Mouse (Mus musculus) right cerebral cortex, adult 18-20 months (tissue): ENCODE results near the gene 1300017J02Rik.
A peak's percentile ranks its signal among the peaks of the same experiment; 100 is the strongest.
"Not testable (repeated sequence)": the region's sequence is repeated elsewhere in the genome, so short reads cannot be mapped to it uniquely, and the experiment has no call there.

ENCODE experiments used
- DNase-seq: peaks from one replicate; pipeline ENCODE4 v3.0.0; 2022; ENCODE audit warnings: mixed read lengths

The 1300017J02Rik gene

DNA sequence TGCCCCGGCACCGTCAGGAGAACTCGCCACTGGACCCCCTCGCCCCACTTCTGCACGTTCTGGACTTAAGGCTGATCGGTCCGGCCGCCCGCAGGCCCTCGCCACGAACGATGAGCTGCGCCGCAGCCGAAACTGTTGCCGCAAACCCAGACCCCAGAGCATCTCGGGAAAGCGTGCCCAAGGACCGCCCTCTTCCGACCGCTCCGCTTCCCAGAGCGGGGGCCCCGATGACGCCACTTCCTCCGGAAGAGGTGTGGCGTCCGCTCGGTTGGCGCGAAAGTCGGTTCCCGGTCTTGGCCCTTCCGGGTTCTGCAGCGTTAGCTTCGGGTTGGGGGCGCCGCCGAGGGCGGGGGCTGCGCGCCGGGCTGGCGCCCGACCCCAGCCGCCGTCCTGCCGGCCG lies at the start of gene 1300017J02Rik, which contains the start of gene Topbp1:
TSS of gene 1300017J02Rik (minus strand) at position 156 of the 400 bp plus-strand sequence.
TSS of gene Topbp1 (plus strand) at position 289 of the 400 bp plus-strand sequence.
- peak; percentile 95 for DNase-seq

DNA sequence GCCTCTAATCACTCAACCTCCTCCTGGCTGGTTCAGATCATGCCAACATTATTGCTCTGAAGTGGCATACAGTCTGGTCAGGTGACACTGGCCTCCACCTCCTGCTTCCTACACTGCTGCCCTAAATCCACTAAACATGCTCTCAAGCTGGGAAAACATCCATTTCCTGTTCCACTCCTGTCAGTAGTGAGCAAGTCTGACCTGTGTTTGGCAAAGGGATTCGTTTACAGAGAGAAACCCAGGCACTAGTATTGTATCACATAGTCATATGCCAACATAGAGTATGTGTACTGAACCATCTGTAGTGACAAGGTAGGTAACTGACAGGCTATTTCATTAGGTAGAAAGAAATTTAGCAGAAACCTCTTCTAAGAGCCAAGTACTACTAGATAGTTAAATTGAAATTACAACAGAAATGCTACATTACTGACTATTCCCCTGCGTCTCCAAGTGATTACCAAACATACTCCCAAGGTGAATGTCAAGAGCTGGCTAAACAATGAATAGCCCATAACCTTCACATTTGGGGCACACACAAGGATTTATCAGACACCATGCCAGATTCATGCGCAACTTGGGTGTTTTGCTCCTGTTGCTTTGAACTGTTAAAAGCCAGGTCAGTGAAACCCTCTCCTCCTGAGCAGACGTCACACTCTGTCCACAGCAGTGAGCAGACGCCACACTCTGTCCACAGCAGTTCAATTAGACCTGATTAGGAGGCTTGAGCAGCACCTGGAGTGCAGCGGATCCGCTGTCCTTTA lies 48.8 kb upstream of the 1300017J02Rik start:
- DNase-seq = not testable (repeated sequence)

DNA sequence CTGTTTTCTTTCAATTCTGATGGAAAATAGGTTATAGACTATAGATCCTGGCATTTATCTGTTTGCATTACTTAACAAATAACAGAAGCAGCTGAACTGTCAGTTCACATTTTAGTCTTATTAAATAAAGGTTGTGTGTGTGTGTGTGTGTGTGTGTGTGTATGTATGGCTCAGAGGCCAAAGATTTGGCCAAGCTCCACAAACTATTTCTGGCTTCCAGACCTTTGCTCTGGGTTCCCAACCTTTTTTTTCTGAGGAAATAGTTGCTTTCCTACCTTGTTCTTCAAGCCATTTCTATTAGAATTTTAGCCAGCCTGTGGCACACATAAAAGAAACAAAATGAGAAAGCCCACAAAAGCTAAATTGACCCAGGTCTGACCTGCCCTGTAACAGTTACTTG lies 43.9 kb upstream of the 1300017J02Rik start:
- no peak for DNase-seq

DNA sequence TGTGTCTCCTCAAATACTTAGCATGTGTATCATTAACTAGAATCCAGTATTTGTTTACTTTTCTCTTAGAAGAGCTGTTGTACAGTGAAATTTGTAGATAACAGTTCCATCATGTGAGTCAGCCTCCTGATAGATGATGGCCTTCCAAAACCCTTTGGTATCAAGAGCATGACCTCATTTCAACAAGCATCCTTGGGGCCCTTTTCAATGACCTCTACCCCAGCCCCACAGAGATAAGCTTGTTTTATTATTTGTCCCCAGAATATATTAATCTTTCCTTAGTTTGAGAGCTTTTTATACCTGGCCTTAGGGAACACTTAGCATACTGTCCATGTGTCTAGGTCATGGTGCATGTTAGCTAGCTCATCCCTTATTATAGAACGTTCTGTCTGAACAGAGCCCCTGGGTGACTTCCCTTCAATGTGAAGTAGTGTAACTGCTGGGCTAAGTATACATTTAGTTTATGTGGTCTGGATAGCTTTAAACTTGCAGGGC lies 43.2 kb upstream of the 1300017J02Rik start:
- no peak for DNase-seq

DNA sequence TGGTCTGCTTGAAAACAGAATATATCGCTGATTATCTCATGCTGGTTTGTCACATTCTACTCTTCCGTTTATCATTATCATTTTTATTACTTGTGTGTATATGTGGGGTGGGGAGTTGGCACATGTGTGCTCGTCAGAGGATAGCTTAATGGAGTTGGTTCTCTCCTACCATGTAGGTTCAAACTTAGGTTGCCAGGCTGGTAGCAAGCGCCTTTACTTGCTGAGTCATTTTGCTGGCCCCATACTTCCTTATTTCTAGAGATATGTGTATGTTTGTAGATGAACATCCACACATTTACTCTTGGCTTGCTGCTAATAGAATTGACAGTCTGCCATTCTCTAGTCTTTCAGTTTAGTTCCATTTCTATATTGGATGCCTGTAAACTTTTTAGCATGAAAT lies 42.2 kb upstream of the 1300017J02Rik start:
- no peak for DNase-seq

DNA sequence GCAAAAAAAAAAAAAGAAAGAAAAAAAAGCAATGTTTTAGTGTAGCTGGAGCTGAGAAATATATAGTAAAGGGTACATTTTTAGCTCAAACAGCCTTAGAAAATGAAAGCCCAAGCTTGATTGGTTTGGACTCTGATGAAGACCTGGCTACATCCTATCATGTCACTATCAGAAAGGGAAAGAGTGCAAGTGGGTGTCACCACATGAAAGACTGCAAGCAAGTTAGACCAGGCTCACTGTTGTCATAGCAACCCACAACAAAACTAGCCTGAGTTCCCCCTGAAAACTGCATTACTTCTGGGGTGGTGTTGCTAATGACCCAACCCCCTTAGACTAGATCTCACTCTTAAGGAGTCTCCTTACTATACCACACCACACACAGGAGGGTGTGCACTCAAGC lies 32.0 kb upstream of the 1300017J02Rik start:
- no peak for DNase-seq

DNA sequence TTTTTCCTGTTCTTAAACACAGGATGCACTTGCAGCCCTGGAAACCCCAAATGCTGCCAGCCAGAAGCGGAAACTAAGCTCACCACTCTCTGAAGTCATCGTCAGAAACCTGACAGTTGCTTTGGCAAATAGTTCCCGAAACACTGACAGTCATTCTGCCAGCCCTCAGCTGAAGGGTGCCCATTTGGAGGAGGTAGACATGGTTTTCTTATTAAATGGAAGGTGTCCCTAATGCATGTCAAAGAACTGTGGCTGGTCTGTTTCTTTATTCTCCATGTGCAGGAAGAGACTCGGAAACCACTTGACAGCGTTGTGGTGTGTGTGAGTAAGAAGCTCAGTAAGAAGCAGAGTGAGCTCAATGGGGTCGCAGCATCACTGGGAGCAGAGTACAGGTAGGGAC lies 27.8 kb upstream of the 1300017J02Rik start:
- DNase-seq = no peak

DNA sequence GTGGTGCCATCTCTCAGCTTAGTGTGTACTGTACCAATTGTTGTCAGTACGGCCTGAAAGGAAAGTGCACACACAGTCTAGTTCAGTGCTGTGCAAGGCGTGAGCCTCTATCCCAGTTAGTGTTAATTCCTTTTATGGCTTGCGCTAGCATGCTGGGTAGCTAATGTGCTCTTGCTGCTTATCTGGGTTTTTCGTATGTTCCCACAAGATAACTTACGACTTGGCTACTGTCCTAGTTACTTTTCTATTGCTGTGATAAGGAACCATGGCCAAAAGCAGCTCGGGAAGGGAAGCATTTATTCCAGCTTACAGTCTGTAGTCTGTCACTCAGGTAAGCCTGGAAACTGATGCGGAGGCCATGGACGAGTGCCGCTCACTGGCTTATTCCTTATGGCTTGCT lies 21.6 kb upstream of the 1300017J02Rik start:
- DNase-seq = no peak

DNA sequence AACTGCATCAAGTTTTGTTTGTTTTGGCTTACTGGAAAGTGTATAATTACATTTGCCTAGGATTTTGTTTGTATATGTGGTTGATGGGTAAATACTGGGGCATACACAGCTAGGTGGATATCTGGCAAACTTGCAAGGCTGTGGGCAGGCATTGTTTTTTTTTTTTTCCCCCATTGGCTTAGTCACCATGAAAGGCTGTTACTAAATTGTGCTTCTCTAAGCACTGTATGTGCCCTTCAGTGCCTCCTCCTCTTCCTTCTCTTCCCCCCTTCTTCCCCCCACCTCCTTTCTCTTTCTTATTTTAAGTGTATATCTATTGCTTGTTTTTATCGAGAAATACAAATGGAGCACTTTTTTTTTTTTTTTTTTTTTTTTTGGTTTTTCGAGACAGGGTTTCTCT lies 19.8 kb upstream of the 1300017J02Rik start:
- DNase-seq = no peak

DNA sequence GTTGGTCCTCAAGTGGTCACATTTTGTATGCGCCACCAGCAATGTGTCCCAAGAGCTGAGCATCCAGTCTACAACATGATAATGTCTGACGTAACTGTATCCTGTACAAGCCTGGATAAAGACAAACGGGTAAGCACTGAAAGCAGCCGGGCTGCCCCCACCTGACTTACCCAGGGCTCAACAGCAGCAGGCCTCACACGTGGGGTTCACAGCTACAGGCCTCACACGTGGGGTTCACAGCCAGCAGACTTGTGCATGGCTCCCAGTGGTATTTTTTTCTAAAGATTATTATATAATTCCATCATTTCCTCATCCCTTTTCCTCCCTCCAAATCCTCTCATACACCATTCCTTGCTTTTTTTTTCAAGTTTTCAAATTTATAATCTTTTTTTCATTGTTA lies 5.0 kb upstream of the 1300017J02Rik start:
- DNase-seq = no peak

DNA sequence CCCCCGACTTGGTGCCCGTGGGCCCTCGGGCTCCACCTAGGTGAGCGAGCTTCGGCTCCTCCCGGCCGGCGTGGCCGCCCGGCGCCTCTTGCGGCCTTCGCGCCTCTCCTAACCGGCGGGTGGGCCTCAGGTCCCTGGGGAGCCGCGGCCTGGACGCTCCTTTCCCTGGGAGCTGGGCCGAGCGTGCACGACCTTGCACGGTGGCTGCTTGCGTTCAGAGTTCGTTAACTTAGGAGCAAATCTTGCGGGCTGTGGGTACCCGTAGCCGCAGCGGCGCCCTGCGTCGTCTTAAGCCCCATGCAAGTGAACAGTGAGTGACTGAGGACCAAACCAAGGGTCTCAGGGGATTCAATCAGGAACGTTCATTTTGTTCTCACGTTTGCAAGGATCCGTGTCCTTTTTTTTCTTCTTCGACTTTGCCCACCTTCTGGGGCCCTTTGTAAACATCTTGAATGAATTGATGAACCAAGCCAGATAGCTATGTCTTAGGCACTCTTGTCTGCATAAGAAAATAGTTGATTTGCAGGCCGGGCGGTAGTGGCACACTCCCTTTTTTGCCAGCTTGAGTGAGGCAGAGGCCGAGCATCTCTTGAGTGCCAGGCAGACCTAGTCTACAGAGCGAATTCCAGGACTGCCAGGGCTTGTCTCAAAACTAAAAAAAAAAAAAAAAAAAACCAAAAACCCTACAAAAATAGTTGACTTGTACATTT lies 605 bp upstream of the 1300017J02Rik start:
- no peak for DNase-seq

DNA sequence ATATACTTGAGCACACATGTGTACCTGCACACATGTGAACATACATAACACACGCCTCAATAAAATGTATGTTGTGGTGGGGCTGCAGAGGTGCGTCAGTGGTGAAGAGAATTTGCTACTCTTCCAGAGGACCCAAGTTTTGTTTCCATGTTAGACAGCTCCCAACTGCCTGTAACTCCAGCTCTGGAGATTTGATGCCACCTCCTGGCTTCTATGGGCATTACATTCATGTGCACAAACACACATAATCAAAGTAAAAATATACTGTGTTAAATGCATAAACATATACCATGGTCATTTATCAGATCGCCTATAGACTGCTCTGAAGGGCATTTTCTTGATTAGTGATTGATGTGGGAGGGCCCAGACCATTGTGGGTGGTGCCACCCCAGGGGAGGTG lies 2.2 kb downstream of the 1300017J02Rik start:
- DNase-seq = peak; percentile 56

DNA sequence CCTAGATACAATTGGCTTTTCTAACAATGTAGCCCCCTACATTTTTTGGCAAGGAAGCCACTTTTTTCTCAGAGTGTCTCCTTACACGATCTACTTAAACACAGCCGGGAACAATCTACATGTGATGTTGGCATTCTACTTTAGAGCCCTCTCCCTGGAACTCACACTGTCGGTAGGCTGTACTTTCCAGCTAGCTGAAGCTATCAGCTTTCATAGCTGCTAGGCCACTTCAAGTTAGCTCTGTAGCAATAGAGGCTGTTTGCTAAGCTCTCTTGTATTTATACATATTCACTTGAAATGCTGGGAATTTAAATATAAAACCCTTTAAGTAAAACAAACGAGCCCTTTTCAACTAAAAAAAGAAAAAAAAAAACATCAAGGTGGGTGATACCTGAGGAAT lies 2.6 kb downstream of the 1300017J02Rik start:
- DNase-seq = no peak

DNA sequence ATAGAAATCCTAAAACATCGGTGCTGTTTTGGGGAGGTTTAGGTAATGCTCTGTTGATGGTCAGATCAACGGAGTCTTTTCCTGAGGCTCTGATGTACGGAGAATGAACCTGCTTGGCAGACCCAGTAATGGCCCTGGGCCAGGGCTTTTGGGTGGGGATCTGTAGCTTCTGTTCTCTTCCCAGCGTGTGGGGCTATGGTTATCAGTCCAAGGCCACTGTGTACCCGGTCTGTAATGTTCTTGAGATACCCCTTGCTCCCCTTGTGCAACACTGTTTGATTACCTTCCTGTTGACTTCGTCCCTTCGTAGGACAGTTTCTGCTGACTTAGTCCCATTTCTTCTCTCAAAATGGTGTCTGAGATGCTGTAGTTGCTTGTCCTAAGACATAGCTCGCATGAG lies 3.8 kb downstream of the 1300017J02Rik start:
- no peak for DNase-seq

DNA sequence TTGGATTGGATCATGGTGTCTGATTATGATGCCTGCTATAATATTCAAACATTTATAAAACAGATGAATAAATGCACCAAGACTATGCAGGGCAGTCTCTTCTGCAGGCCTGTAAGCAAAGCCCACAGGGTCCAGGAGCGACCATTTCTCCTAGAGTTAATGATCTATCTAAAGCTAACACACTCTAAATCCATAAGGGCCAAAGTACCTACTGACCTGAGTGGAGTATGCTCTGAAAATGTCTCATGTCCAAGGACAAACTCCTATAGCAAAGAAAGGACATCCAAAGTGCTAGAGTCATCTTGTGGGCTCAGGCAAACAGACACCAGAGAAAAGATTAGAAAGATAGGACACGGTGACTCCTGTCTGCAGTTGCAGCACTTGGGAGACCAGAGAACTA lies 10.4 kb downstream of the 1300017J02Rik start:
- DNase-seq = no peak

DNA sequence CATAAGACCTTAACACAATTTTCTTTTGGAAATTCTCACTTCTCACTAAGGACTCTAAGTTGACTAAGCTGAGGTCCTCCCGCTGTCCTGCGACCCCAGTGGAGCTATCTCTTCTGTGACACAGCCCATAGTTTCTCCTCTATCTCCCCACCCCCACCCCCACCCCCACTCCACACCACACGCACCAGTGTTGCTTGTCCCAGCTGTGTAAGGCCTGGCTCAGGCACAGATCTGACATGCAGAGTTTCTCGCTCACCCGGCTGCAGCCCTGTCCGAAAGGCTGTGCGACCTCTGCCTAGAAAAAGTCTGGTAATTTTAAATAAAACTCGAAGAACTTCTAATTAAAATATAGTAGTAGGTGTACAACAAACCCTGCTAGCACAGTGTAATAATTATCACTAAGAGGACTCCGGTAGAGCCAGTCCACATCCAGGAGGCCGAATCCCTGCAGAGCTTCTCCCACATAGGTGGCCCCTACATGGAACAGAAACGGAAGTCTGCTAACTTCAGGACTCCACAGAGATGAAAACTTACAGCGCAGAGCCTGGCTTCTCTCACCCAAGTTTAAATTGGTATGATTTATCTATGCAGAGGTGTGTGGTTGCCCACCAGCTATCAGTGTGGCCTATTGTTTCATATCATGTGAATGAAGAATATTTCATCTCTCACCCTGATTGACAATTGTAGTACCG lies 16.2 kb downstream of the 1300017J02Rik start:
- no peak for DNase-seq

DNA sequence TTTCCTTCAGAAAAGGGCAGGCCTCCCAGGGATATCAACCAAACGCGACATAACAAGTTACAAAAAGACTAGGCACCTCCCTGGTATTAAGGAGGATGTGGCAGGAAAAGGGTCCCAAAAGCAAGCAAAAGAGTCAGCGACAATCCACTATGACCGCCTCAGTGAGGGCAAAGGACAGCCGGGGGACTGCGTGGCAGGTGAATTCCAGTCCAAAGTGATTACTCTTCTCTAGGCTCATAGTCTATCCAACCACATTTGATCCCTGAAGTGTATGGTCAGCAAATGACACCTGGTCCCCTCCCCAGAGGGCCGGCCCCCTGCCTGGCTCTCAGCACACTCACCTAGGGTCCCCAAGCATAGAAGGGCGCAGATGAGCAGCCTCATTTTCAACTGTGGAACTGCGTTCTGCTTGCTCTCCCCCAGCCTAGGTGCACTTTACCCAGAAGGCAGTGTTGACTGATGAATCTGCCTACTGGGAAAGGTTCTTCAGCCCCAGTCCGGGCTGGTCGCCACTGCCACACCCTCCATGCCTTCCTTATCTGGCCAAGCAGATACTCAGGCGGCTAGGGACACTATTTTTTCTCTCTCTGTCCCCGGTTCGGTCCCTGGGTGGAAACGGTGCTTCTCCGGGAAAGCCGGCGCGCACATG lies 16.9 kb downstream of the 1300017J02Rik start:
- DNase-seq = no peak

DNA sequence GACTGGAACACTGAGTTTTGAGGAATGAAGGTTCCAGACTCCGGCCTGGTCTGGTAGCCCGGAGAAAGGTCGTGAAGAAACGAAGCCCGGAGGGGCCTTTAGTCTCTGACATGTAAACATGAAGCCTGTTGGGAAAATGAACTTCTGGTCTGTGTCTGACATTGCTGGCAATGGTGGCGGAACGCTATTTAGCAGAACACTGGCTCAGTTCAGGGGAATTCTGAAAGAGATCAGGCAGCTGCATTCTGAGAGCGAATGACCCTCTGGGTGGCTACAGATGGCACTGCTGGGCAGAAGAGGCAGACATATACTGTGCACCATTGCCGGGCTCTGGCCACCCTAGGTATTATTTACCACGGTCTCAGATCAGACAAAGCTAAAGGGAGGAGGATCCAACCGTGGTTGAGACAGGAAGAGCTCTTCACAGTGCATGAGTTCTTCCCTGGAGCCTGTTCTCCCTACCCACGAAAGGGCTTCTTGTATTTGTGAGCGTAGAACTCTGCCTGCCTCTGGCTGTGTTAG lies 17.9 kb downstream of the 1300017J02Rik start:
- no peak for DNase-seq

DNA sequence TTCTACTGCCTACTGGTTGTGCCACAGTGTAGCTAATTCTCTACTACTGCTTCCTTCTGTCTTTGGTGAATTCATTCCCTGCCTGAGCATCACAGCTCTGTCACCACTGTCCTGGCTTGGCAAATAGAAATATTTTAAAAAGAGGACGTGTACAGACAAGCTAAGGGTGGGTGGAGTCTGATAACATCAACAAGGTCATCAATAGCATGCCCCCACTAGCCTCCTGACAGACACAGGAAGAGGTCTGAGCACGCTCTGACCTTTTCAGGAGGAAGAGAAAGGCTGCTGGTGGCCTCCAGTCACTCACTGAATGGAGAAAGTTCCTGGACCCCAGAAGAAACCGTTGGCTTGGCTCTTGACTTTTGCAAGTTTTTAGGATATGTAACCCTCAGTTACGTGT lies 18.5 kb downstream of the 1300017J02Rik start:
- DNase-seq = no peak

DNA sequence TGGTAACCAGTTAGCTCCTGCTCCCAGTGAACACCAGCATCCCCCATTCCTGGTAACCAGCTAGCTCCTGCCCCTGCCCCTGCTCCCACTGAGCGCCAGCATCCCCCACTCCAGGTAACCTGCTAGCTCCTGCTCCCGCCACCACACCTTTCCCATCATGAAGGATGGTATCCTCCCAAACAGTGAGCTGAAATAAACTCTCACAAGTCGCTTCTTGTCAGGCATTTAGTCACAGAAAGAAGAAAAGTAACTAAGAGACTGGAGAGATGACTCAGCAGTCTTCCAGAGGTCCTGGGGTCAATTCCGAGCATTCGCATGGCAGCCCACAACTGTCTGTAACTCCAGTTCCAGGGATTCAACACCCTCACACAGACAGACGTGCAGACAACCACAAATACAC lies 28.0 kb downstream of the 1300017J02Rik start:
- no peak for DNase-seq

DNA sequence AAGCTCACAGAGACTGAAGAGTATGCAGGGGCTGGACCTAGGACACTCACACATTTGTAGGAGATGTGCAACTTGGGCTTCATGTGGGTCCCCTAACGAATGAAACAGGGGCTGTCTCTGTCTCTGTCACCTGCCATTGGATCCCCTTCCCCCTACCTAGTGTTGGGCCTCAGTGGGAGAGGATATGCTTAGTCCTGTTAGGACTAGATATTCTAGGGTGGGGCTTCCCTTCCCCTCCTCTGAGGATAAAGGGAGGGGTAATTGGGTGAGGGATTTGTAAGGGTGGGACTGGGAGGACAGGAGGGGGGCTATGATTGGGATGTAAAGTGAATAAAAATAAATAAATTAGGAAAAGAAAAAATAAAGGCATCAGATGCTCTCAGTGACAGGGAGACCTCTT lies 29.2 kb downstream of the 1300017J02Rik start:
- no peak for DNase-seq

DNA sequence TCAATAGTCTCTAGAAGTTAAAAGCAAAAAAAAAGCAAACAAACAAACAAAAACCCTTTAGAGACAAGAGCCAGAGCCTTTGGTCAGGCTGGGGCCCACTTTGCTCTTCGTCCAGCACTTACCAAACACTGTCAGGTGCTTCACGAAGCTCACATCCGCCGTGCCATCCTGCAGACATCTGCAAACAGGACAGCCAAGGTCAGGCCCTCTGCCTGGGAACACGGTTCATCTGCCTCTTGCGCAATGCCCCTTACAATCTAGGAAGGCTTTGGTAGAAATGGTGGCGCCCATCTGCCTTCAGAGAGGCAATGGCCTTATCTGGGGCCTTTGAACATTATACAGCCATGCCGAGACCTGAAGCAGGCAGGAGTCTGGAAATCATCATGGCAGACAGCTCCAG lies 30.1 kb downstream of the 1300017J02Rik start:
- DNase-seq = no peak

DNA sequence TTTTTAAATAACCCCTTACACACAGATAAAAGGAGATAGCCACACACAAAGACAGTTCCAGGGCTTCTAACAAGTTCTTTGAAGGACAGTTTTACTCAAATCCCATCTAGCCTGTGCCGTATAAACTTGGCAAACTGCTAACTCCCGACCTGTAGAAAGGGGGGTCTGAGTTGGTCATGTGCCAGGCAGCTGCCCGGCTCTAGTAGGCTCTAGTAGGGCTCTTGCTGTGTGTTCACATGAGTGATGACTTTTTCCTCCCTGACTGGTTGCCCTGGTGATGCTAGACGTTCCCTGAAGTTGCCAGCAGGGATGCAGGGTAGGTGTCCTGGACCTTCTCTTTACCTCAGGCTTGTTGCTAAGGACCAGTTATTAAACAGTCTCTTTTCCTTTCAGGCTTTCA lies 33.8 kb downstream of the 1300017J02Rik start:
- DNase-seq = no peak
